Mouse (Mus musculus) retina, postnatal 7 days (tissue): ENCODE results near the gene Apba3.
A peak's percentile ranks its signal among the peaks of the same experiment; 100 is the strongest.

Source experiments
- DNase-seq: peaks from one replicate; pipeline ENCODE4 v3.0.0-alpha.2; 2012; ENCODE audit warnings: low read depth, low spot score

The Apba3 gene

DNA sequence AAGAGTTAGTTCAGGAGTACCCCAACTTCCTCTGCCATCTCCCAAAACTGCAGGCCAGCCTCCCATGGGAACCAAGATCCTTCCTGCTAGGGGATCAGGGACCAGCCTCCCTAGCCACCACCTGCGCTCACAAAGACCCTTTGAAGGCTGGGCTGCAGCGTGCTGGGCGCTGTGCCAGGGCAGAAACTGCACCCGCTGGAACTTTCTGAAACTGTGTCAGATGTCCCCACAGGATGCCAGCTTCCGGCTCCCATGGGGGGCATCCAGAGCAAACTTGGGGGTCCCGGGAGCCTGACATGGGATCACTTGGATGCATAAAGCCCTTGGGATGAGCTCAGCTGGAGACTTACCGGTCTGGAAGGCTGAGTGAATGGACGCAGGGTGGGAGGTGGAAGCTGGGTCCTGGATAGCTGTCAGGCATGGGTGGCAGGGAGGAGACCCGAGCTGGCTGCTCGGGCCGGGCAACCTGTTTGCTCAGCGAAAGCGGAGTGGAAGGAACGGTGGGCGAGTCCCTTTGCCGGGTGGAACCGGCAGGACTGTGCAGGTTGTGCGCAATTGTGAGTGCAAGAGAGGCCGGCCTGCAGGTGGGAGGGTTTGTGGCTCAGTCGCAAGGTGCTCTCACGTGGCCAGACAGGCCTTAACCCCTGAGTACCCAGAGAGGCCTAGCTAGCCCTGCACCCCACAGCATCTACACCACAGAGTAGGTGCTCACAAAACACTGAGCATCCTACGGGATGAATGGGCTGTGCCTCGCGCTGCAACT lies 24.1 kb downstream of the Apba3 start:
- no peak for DNase-seq

DNA sequence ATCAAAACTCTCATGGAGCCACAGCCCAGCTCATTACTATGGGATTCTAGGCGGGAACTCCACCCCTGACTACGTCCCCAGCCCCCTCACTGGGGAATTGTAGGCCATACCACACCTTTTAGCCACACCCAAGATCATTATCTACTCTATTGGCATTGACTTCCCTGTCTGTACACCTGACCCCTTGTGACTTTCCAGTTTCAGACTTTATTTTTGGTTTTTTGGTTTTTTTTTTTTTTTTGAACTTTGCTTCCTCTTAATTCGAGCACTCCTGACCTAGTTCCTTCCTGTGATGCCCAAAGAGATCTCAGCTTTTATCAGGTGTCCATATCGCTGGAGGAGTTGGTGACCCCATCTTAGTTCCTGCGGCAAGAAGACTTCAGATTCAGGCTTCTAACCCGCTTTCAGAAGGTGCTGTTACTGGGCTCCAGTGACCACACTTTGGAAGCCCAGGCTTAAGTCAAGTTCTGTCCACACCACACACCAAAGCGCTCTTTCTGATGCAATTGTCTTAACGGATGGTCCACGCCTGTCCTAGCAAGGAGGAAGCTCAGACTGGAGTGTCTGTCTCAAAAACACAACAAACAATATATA lies 24.8 kb downstream of the Apba3 start, which contains the start of gene Tjp3:
Gene Tjp3, minus strand, starts transcription at position 71 of the 594 bp plus-strand sequence.
- DNase-seq, result no peak

GRCm38 (mm10) chr10:81292554-81293333 lies 26.0 kb downstream of the Apba3 start, which contains the start of gene Pip5k1c:
TSS of gene Pip5k1c (plus strand) at chr10:81292963.
- peak; percentile 100 for DNase-seq

GRCm38 (mm10) chr10:81293334-81294030 lies 26.7 kb downstream of the Apba3 start:
- no peak for DNase-seq

DNA sequence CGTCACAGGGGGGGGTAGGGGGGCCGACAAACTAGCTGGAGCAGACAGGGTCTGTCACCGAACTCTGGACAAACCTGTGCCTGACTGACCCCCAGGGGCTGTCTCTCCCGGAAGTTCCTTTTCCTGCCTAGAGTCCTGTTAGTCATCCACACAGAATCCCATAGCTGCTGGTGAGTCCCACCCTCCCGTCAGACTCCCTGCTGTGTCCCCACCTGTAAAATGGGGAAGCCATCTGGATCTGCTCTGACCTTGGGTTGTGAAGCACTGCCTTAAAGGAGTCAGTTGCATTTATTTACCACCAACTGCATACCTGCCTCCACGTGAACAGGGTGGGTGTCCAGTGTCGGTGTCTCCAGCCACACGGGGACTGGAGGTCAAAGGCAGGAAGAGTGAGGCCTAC lies 27.7 kb downstream of the Apba3 start:
- no peak for DNase-seq

GRCm38 (mm10) chr10:81295185-81295584 lies 28.4 kb downstream of the Apba3 start:
- no peak for DNase-seq

DNA sequence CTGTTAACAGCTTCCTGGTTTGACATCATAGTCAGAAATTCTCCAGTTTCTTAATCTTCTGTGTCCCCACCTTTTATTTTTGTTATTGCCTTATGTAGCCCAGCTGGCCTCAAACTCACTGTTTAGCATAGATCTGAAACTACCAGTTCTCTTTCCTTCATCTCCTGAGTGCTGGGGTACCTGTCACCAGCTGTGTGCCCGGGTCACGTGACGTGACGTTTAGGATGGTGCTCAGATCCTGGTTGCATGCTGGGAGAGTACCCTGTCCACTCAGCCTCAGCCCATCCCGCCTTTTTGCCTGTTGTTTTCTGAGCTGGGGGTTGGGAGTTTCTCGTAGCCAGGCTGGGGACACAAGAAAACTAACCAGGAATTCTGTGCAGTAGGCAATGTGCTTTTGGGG lies 30.5 kb downstream of the Apba3 start:
- DNase-seq, result no peak

DNA sequence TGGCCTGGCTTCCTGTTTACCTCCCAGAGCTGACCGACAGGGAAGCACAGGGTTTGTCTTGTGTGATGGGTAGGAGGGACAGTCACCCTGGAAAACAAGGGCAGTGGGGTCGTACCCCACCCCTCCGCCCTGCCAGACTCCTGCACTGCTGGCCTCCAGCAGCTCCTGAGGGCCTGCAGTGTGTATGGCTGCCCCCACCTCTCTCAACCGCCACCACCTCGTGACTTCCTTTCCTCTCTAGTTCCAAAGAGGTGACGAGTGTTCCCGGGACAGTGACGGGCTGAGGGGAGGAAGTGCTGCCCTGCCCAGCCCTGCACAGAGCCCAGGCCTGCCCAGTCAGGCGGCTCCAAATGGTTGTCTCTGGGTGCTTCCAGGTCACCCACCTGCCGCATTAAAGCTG lies 31.1 kb downstream of the Apba3 start:
- DNase-seq, result no peak

DNA sequence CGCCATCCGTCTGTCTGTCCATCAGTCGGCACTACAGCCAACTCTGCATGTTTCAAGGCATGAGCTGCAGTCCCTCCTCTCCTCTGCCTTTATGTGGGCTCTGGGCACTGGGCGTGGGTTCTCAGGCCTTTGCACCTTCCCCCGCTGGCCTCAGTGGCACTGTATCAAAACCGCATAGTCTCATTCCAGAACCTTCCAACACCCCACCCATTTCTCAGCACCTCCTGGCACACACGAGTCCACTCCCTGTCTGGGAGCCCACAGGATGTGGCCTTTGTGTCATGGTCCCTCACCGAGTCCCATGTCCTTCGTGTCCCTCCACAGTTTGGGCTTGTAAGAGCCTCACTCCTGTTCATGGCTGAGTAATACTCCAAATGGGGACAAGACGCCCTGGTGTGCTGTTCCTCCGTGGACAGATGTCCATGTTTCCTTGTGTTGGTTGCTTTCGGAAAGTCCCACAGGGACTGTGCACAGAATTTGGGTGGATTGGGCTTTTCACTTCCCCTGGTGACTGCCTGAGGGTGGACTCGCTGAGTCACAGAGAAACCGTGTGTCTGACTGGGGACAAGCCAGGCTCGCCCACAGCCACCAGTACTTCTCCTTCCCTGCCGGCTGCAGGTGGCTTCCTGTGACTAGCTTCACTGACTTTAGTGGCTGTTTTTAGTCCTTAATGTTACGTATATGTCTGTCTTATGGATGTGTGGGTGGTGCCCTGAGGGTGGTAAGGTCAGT lies 31.8 kb downstream of the Apba3 start:
- DNase-seq, result no peak

DNA sequence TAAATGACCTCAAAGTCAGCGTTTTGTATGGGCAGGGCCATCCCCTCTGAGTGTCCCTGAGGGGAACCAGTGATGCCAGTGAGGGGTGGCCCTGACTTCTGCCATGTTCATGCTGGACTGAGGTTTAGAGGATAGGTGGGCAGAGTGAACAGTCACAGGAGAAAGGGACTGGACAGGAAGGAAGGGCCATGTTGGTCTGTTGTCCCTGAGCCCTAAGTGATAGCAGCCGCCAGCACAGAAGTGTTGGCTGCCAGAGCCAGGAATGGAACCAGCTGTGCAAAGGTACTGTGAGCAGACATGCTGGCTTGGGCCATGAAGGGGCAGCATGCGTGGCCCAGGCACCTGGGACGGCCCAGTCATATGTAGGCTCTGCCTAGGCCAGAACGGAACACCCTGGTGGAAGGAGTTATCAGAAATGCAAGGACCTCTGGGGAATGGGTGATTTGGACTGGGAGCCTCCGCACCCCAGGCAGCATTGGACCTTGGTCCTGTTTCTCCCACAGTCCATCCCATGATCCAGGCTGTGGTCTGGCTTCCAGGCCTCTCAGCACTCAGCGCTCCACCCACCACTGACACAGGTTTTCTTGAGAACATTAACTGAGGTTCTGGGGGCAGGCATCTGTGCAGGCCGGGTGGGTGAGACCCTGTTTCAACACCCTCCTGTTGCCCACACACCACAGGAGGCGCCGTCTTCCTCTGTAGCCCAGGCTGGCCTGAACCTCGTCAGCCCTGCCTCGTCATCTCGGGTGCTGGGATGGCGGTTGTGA lies 33.0 kb downstream of the Apba3 start:
- DNase-seq, result no peak

- DNase-seq, result no peak
These were observed 33.7 kb downstream of the Apba3 start for GRCm38 (mm10) chr10:81300352-81300907.

- DNase-seq, result no peak
These were observed 34.6 kb downstream of the Apba3 start for GRCm38 (mm10) chr10:81301321-81301720.

GRCm38 (mm10) chr10:81302288-81302687 lies 35.5 kb downstream of the Apba3 start:
- DNase-seq, result no peak

GRCm38 (mm10) chr10:81302781-81303218 lies 36.0 kb downstream of the Apba3 start:
- DNase-seq, result no peak

DNA sequence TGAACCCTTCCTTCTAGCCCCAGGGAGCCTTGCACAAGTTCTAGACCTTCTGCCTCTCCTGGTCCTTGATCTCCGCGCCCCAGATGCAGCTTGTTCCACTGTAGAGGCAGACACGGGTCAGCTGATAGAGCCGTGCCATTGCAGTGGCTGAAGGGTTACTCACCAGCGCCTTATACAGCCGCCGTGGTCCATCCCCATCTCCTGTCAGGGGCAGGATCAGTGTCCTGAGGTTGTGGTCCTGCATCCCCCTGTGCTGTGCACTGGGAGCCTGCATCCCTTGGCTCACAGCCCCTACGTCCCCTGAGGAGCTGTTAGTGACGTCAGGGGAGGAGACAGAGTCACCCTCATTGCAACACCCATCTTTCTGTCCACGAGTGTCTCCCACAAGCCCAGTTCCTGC lies 36.5 kb downstream of the Apba3 start:
- no peak for DNase-seq

DNA sequence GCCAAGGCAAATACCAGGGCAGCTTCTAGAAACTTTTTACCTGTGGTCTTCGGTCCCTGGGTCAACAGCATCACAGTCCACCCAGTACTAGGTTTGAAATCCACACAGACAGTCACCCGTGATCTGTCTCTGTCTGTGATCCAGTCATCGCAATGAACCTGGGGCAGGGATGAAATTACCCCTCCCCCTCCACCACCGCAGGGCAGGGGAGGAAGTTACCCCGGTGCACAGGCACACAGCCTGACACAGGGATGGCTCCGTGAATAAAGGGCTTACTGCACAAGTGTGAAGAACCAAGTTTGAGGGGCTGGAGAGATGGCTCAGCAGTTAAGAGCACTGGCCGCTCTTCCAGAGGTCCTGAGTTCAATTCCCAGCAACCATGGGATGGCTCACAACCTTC lies 37.0 kb downstream of the Apba3 start:
- no peak for DNase-seq

DNA sequence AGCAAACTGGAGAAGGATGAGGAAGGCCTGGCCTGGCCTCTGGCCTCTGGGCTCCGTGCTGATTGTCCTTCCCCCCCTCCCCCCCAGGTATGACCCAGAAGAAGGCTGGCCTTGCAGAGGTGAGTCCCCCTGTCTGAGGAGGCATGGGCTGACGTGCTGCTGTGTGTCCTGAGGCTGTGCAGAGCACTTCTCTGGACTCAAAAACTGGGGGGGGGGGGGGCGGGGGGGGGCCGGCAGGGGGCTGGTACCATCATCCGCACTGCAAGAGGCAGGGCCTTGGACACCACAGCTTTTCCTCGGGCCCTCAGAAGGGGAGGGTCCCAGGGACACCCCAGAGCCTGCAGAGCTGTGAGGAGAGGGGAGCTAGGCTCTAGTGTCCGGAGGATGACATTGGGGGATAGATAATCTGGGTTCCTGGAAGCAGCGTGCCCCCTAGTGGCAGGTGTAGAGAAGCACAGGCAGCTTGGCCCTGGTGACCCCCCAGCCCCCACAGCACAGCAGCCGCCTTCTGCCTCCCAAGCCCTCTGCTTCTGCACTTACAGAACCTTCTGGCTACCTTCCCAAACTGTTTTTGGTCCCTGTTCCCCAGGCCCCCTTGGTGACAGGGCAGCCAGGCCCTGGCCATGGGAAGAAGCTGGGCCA lies 38.0 kb downstream of the Apba3 start:
- DNase-seq, result peak; percentile 50

DNA sequence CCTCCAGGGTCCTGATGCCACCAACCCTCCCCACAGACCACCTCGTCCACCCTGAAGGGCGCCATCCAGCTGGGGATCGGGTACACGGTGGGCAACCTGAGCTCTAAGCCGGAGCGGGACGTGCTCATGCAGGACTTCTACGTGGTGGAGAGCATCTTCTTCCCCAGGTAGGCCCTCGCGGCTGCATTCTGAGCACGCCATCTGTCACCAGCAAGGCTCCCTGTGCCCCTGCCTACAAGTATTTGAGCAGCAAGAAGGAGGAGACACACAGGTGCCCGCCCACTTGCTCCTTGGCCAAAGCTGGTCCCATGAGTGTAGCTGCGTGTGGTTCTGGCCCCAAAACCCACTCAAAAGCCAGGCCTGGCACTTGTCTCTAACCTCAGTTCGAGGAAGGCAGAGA lies 38.9 kb downstream of the Apba3 start:
- DNase-seq, result no peak

GRCm38 (mm10) chr10:81306173-81306668 lies 39.5 kb downstream of the Apba3 start:
- no peak for DNase-seq
